Mouse (Mus musculus) spleen, postnatal 4 days (tissue): ENCODE measurements around the gene Osbp2.
"Not testable (repeated sequence)": the region's sequence is repeated elsewhere in the genome, so short reads cannot be mapped to it uniquely, and the experiment has no call there.

ENCODE experiments used
- DNase-seq, 2 experiments: peaks; one replicate each; pipeline ENCODE4 v3.0.0; 2022; ENCODE audit warnings: low spot score in 2 of 2

Osbp2 gene

DNA sequence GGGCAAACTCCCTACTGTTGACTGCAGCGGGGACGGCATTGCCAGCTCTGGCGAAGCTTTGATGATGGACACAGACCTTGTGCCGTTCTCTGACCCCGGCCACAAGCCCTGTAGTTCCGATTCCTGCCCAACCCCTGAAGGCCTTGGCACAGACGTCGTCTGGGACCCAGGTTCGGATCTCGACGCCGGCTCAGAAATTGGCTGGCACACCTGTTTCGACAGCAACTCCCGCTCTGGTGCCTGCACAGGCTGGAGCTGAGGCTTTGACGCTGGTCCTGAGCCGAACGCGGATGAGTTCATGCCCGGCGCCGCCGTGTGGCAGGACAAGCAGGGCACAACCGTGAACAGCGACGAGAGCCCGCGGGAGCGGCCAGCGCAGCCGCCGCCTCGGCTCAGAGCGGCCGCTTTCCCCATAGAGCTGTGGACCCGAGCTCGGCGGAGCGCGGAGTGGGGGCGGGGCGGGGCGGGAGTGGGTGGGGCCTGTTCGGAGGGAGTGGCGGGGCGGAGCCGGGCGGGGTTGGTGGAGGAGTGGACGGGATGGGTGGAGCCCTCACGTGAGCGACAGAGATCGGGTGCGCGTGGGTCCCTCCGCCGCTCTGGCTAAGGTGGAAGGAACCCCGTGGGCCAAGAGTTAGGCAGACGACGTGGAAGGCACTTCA lies at the start of gene Osbp2:
Gene Osbp2 (minus strand): TSS at position 450 of the 659 bp plus-strand sequence.
- DNase-seq: peak; percentile 52 to 80

DNA sequence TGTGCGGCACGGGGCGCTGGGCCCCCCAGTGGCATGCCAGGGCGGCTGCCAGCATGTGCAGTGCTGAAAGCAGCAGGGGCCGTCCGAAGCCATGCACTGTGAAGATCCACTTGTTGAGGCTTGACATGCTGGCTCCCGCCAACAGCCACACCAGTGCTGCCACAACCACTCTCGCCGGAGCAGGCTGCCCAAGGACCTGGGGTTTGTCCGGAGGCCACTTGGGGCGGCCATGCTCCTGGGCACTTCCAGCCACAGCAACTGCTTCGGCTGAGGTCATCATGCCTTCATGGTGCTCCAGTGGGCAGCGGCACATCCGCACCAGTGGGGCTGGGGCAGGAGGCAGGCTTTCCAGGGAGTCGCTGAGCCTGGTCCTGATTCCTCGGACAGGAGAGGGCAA lies 49.2 kb upstream of the Osbp2 start:
- DNase-seq: peak in 1 of 2 experiments; percentile 64

DNA sequence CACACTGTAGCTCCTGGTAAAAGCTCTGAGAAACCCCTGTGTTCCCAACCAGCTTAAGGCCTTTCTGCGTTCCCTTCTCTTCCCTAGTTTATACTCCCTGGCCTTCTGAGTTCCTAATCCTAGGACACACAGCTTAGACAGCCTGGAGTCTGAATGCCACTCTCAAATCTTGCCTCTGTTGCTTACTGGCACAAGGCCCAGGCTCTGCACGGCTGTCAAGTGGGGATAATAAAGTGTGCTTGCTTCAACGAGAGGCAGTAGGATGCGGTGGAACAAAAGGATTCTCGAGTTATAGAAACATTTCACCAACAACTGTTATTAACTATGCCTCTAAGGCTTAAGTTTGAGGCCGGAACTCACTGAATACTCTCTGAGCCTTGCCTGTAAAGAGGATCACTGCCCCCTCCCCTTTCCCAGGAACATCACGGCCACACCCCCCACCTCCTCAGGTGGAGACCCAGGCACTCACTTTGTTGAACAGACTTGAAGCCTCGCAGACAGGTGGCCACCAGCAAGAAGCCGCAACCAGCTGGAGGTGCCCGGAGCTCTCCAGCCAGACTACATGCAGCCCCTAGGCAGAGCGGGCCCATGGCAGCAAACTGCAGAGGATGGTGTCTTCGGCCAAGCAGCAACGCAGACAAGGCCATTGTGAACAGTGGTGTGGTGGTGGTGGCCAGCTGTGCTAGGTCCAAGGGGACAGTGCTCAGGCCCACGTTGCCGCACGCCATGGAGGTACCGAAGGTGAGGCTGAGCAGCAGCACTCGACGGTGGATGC lies 48.6 kb upstream of the Osbp2 start:
- peak in 1 of 2 experiments; percentile 57 for DNase-seq

DNA sequence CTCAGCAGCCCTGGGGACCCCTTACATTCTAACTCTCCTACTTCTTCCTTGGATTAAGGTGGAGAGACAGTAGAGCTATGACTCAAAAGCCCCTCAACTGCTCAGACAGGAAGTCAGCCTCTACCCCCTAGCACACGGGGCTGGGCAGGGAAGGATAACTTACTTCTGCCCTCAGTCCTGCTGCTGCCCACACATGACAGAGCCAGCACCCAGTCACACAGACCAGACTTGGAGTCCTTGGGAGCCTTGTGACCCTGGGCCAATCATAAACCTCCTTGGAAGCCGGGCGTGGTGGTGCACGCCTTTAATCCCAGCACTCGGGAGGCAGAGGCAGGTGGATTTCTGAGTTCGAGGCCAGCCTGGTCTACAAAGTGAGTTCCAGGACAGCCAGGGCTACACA lies 47.7 kb upstream of the Osbp2 start:
- DNase-seq: not testable (repeated sequence)

DNA sequence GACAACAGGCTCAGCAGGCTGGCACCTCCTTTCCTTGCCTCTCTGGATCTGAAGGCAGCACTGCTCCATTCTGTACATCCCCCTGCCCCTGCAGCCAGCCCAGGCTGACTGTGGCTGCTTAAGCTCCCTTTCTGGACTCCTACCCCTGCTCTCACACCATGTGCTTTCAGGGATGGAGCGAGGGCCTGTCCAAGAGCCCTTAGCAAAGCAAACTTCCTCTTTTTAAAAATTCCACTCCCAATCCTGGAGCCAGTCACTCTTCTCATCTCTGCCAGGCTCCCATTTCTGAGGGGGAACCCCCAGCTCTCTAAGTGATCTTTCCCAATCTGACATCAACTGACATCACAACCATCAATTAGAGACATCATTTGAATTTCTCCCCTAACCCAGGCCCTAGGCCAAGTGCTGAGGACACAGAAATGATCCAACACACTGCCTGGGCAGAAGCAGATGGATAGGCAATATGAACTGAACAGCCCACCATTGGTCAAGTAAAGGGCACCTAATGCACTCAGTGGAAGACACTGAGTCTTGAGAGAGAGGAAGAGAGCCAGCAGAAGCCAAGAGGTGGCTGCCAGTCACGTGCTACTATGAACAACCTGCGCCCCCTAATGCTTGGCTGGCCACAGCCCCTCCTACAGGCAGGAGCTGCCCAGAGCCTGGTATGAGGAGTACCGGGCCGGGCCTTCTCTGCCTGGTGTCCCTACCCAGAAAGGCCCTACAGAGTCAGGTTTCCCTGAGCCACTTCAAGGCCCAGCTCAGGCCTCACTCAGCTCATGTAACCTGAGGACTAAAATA lies 47.0 kb upstream of the Osbp2 start:
- peak in 1 of 2 experiments; percentile 54 for DNase-seq

DNA sequence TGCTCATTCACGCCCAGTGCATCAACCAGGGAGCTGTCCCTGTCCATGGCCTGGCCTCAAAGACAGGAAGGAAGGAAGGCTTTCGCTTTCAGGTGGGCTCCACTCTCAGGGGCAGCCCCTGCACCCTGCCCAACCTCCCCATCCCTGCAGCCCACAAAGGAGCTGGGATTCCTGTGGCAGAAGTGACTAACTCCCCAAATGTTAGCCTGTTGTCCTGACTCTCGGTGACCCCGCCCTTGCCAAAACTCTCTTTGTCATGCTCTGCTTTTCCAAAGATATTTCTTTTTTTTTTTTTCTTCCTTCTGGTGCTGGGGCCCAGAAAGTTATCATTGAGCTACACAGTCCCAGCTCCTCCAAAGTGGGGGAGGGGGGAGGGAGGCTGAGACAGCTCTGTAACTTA lies 45.5 kb upstream of the Osbp2 start:
- no peak for DNase-seq

DNA sequence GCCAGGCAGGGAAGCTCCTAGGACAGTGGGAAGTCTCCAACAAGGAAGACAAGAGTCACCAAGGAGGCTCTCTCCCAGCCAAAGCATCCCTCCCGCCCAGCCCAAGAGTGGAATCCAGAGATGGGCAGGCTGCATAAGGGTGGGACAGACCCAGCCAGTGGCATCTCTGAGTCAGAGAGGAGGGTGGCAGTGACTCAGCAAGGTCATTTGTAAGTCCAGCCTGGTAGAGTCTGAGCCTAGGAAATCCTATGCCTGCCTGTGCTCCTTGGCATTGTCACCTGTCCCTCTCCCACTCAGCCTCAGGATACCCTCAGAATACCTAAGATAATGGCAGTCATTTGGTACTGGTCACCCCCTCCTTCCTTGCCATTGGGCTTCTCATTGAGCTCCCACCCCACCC lies 41.7 kb upstream of the Osbp2 start:
- no peak for DNase-seq

DNA sequence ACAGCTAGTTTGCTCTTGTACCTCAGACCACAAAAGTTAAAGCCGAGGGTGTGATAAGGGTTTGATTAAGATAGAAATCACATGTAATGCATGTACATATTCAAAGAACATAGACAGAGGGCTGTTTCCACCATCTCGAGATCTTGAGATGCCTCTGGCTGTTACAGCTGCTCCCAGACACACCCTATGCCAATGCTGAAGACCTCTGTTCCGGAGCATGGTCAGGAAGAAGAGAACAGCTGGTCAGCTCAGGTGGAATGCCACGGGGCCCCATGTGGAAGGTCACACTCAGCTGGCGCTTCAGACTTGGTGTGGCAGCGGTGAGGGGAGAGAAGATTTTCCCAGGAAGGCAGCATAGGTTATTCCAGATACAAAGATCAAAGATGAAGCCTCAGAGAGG lies 41.0 kb upstream of the Osbp2 start:
- DNase-seq: no peak

DNA sequence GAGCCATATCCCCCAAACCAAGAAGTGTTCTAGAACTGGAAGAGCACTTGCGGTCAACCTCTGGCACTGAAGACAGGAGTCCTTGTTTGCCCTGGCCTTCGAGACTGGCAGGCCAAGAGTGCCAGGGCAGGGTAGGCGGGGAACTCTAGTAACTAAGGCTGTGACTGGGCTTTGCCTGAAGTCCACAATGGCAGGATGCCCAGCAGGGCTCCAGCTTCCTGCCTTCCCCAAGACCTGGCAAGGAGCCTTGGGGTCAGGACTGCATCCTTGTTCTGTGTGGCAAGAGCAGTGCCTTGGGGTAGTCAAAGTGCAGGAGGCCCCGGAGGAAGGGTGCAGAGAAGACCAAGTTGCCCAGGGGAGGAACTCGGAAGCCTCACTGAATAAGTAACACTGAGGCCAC lies 39.3 kb upstream of the Osbp2 start:
- no peak for DNase-seq

DNA sequence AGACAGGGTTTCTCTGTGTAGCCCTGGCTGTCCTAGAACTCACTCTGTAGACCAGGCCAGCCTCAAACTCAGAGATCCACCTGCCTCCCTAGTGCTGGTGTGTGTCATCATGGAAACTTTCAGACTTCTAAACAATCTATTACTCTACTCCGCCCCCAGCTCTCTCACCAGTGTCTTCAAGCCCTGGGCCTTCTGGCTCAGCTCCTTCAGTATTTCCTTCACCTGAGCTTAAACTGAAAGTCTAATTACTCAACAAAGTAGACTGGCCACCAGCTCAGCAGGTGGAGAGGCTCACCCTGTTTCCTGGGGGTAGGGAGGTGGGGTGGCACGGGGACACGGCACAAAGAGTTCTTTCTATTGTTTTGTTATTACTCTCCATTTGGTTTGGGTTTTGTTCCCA lies 38.8 kb upstream of the Osbp2 start:
- DNase-seq: no peak

DNA sequence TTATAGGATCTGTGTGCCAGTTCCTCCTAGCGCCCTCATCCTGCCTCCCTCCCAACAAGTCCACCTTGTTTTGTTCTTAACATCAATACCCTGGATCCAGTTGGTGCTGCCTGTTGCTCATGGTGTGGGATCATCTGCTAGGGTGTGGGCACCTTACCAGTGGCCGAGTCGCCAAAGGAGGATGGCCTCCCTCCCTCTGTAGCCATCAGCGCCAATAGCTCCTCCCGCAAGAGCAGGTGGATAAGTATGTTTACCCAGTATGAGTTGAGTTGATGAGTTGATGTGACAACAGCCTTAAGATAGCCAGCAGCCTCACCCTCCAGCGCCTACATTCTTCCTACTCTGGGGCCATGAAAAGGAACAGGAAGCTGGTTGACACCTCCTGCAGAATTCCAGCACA lies 36.6 kb upstream of the Osbp2 start:
- no peak for DNase-seq

DNA sequence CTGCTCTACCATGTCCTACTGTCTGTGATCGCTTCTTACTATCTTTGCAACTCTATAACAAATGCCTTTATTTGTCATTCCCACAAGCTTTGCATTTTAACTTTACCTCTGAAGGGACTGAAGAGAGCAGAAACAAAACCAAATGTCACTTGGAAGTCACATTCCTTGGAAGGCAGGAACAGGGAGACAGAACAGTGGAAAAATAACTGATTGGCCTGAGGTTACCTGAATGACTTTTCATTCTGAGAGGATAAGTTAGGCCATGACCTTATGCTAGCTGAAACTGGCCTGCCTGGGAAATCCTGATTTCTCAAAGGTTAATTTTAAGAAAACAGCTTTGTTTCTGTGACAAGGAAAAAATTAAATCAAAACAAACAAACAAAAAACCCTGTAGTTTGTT lies 32.2 kb upstream of the Osbp2 start:
- no peak for DNase-seq

DNA sequence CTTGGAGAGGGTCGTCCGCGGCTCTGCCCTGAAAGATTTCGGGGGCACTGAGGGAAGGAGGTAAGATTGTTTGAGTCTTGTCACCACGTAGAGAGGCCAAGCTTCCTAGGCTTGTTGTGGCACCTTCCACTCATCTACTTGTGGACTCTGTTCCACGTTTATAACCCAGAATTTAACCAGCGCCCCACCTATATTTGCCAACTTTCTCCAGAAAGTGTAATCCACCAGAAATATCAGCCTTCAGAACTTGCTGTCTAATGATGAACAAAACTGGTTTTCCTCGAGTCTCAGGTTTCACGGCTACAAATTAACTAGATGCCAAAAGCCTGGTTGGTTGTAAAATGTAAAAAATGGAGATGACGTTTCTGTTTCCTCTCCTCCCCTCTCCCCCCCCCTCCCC lies 31.8 kb upstream of the Osbp2 start:
- no peak for DNase-seq

DNA sequence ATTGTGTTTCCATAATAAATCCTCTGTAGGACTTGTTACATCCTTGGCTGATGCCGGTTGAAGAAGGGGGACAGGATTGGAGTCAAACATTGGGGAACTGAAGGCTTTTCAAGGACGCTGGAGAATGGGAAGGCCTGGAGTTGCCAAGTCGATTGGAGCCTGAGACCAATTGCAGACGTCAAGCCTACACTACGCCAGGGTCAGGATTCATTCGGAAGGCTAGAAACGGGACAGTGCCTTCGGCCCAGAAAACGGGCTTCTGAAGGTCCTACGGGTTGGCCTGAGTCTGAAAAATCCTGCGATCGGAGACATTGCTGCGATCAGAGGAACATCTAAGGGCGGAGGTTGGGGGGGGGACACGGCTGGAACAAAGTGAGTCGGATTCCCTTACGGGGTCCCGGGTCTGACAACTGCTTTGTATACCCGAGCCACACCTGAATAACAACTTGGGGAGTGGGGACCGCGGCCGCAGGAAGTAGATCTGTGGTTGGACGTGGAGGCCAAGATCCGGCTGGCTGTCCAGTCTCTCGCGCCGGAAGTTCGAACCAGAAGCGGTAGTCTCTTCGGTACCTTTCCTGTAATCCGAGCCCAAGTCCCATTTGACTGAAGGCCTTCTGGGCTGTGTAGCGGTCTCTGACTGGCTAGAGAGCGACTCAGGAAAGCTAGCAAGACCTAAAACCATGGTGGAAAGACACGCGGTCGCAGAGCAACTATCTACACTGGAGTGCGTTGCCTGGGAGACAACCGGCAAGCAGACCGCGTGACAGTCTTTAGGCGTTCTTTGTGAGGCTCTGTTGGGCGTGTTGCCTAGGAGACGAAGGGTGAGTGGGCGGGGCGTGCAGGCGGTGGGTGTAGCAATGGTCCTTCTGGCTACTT lies 30.9 kb upstream of the Osbp2 start, which contains the start of the genes 4921536K21Rik and Dusp18:
Gene 4921536K21Rik (minus strand): TSS at position 693 of the 876 bp plus-strand sequence.
Gene Dusp18 (plus strand): TSS at position 835 of the 876 bp plus-strand sequence.
- DNase-seq: peak; percentile 78 to 85

DNA sequence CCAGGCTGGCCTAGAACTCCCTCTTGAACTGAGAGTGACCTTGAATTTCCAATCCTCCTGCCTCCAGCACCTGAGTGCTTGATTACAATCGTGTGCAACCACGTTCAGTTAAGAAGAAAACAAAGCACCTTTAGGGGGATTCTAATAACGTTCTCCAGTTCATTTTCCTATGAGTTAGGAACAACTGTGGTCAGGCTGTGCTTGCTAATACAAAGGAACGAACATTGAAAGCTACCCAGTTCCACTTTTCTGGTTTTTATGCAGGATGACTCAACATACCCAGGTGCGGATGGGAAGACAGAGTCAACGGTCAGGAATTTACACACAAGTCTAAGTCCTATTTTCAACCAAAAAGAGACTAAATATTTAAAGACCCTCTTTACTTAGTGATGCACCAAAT lies 30.3 kb upstream of the Osbp2 start:
- no peak for DNase-seq

DNA sequence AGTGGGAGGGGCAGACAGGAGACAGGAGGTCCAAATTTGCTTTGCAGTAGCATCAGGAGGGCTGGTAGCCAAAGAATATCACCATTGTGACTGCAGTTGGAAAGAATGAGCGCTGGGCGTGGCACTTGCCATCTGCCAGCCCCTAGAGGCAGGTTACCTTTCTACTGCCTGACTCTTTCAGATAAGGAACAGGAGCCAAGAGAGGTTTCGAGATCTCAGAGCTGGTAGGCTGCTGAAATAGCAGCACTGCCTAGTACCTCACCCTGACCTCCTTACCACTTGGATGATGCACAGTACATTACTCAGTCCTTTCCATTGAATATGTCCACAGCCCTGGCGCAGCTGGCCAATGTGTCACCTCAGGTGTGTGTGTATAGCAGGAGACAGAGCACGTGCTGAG lies 23.6 kb upstream of the Osbp2 start:
- DNase-seq: no peak

DNA sequence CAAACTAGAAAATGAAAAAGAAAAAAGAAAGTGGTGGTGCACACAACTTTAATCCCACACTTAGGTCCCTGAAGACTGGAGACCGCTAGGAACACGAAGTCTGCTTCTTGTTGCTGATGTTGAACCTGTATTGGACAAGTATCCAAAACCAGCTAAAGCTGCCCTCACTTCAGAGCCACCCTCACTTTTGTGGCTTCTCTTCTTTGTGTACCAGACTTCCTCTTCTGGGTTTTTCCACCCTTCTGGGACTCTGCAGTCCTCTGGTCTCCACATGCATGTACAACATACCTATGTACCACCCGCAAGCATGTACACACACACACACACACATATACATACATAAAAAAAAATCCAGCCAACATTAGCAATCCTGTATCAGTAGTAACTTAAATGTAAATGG lies 20.0 kb upstream of the Osbp2 start:
- no peak for DNase-seq

DNA sequence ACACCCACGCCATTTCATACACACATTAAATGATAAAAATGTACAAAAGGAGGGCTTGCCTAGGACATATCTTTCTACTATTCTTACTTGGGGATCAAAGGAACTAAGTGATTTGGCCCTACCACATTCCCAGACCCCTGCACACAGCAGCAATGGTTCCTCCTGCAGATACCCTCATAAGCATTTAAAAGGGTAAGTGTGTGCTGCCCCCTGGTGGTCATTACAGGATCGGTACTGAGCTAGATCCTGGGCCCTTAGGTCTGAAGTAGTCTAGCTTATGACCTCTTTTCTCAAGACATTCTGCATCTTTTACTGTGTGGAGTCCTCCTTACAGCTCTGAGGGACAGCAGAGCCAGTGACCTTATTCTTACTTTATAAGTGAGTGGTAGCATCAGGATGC lies 16.1 kb upstream of the Osbp2 start:
- peak; percentile 51 to 85 for DNase-seq

DNA sequence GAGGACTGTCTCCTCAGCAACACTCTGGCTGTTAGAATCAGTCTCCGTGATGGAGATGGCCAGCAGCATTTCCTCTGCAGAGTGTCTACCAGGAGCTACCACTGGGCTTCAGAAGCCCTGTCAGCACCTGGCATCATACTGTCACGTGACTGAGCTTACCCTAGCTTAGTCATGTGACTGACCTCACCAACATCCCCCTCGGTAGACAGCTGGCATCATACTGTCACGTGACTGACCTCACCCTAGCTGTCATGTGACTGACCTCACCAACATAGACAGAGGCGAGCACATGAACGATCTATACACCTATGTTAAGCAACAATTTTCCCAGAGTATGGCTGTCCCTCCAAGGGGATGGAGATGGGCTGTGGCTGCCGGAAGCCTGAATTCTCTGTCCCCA lies 15.0 kb upstream of the Osbp2 start:
- DNase-seq: no peak

DNA sequence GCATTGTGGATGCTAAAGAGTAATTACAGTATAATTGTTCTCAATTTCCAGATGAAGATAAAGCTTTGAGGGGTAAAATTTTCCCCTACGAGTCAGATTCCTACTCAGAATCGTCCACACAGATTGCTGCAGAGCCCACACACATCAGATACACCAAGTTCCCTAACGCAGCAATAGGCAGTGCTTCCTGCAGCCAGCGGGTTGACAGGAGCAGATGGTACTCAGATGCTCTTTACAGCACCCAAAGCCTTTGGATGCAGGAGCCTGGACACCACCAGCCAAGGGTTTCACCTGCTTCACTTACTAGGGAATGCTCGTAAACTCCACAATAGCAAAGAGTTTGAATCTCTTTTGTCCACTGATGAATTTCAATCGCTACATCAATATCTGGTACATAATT lies 12.7 kb upstream of the Osbp2 start:
- no peak for DNase-seq

DNA sequence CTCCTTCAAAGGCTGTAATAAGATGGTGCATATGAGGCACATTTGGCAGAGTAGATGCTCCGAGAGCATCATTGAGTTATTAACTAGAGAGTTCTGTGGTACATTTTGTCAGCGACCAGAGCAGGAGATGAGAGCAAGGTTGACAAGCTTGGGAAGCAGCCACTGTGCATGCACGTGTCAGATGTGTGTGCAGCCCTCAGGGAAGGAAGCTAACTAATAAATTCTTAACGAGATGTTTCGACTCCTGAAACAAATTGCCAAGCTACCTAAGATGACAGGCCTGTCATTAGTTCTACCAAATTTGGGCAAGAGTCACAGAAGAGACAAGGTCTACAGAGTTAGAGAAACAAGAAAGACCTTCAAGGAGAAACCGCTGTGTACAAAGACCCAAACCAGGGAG lies 640 bp upstream of the Osbp2 start:
- DNase-seq: no peak
